In the genomic region with DNA sequence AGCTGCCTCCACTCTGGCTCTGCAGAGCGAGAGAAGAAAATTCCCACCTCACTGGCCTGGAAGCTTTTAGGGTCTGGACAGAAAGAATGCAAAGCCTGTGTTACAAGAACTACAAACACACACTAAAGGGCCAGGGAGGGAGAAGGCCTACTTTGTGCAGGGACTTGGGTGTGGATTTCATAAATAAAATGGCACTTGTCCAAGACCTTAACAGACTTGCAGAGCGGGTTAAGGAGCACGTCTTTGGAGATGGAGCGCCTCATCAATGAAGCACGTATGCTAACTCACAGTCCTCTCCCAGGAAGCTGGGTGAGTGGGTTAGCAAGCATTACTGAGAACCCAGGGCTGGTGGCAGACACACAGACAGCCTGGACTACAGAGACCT, we compare ENCODE assay signal across 12 mouse cellular contexts. TPM values are rescaled to one million over a fixed set of nuclear protein-coding genes. Genes with fewer than 3 reads are reported as not detected.
DNase-seq lines count a peak whose midpoint lies in the region; ATAC-seq lines count a peak whose summit lies in the region.
"Had no signal": no experiment of that assay in that cellular context is flagged by ENCODE, and none has a peak within 500 bp of the region (broad histone marks: within the 10 kb centered on the region; RNA-seq: fewer than 3 reads in every experiment).

No protein-coding gene starts in this region.

- 75% methylated on average over 5 of the region's 5 CpGs for WGBS in kidney, embryonic 16.5 days
- WGBS in limb, embryonic 15.5 days, result 31% methylated on average over 5 of the region's 5 CpGs

- no peak overlapping the region for H3K4me3 ChIP-seq in kidney, embryonic 16.5 days (ENCODE audit: low read length)
- no peak overlapping the region for H3K4me3 ChIP-seq in limb, embryonic 15.5 days
- H3K4me3 ChIP-seq: heart, embryonic 13.5 days; hindbrain, embryonic 15.5 days; liver, embryonic 13.5 days had no signal

- no peaks in the 10 kb centered on the region for H3K36me3 ChIP-seq in kidney, embryonic 16.5 days (ENCODE audit: insufficient read depth, low read length)
- no peaks in the 10 kb centered on the region for H3K36me3 ChIP-seq in limb, embryonic 15.5 days
- H3K36me3 ChIP-seq: heart, embryonic 13.5 days; hindbrain, embryonic 15.5 days; liver, embryonic 13.5 days had no signal

- peaks cover 1% of the 10 kb centered on the region; the same call in 1 of the 2 replicates for H3K9me3 ChIP-seq in kidney, embryonic 16.5 days (ENCODE audit: low read length)
- H3K9me3 ChIP-seq in limb, embryonic 15.5 days, result no peaks in the 10 kb centered on the region
- H3K9me3 ChIP-seq: hindbrain, embryonic 15.5 days had no signal

- no peak for ATAC-seq in kidney, embryonic 16.5 days (ENCODE audit: low FRiP score, low TSS enrichment)
- 0 out of 2 replicates have a peak, but pooled peaks have one; percentile 32 for ATAC-seq in limb, embryonic 15.5 days (ENCODE audit: insufficient number of reproducible peaks, low FRiP score, low TSS enrichment, low read depth)

- H3K4me1 ChIP-seq in kidney, embryonic 16.5 days (ENCODE audit: insufficient read depth, low read length), result peaks cover 29% of the 10 kb centered on the region
- H3K4me1 ChIP-seq in limb, embryonic 15.5 days, result peaks cover 47% of the 10 kb centered on the region

- no peak for DNase-seq in kidney, postnatal 4 days
- DNase-seq in A20 (ENCODE audit: low read depth, low spot score) (peak; percentile 61), NIH3T3 (ENCODE audit: low read depth) (peak; percentile 37)
- no peak for DNase-seq in frontal cortex, postnatal 10 days (ENCODE audit: low spot score in 2 of 2)
- DNase-seq in spleen, adult 18-20 months, result no peak
- DNase-seq: adrenal gland, postnatal 14 days; liver, embryonic 13.5 days; thymus, postnatal 4 days had no signal

- H3K9ac ChIP-seq in kidney, embryonic 16.5 days (replicated peaks; ENCODE audit: low read length), result no peak overlapping the region
- H3K9ac ChIP-seq in limb, embryonic 15.5 days, result no peak overlapping the region
- H3K9ac ChIP-seq: hindbrain, embryonic 15.5 days; liver, embryonic 13.5 days had no signal

- H3K27me3 ChIP-seq in kidney, embryonic 16.5 days (ENCODE audit: insufficient read depth, low read length), result no peaks in the 10 kb centered on the region
- no peaks in the 10 kb centered on the region for H3K27me3 ChIP-seq in limb, embryonic 15.5 days
- H3K27me3 ChIP-seq: heart, embryonic 13.5 days; hindbrain, embryonic 15.5 days; liver, embryonic 13.5 days had no signal

- no peak overlapping the region for H3K4me2 ChIP-seq in kidney, embryonic 16.5 days (replicated peaks; ENCODE audit: low read depth, low read length)
- no peak overlapping the region for H3K4me2 ChIP-seq in limb, embryonic 15.5 days
- H3K4me2 ChIP-seq: liver, embryonic 13.5 days had no signal

- peak overlapping the region; percentile 83 for H3K27ac ChIP-seq in kidney, embryonic 16.5 days (ENCODE audit: low read length)
- H3K27ac ChIP-seq in limb, embryonic 15.5 days, result peak overlapping the region; percentile 85
- H3K27ac ChIP-seq: heart, embryonic 13.5 days; hindbrain, embryonic 15.5 days; liver, embryonic 13.5 days had no signal

RNA-seq across cellular contexts. Expression of gene Vgll4, which starts 37.7 kb away (rescaled TPM):
- 114 and 123 TPM in 2 replicates for polyA plus RNA-seq in kidney, embryonic 16.5 days (2015; fragmentation: Nextera tagmentation; extraction: Ambion mirVana)
- polyA plus RNA-seq in limb, embryonic 15.5 days (2015; fragmentation: Nextera tagmentation; extraction: Ambion mirVana), result 121 and 130 TPM in 2 replicates

Comparison
In these comparisons a context has a peak if more than half of its experiments do, and no peak if none do; other contexts are left out.
1. DNase-seq: peak in A20 (single experiment) and NIH3T3 (single experiment); none in kidney, postnatal 4 days (0 of 2), frontal cortex, postnatal 10 days (0 of 2) and spleen, adult 18-20 months (0 of 2).